Mouse (Mus musculus): ENCODE measurements at regions not wholly inside any gene's neighbourhood (a gene's known extent, or its start where the extent isn't known, plus 50 kb on each side); places are given as distances from the start of the nearest gene placed in this dataset.
A peak's percentile ranks its signal among the peaks of the same experiment; 100 is the strongest.

DNA sequence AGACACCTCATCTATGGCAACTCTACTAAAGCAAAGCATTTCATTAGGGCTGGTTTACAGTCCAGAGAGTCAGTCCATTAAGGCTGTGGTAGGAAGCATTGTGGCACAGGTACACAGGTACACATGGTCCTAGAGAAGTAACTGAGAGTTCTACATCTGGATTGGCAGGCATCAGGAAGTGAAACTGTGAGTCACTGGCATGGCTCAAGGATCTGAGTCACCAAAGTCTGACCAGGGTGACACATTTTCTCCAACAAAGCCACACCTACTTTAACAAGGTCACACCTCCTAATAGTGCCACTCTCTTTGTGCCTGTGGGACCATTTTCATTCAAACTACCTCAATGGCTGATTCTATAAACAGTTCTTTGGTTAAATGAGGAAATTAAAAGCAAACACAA lies 2219.2 kb downstream of the 4930444P10Rik start:
- no peaks in the 10 kb centered on the region for H3K9me3 ChIP-seq (ENCODE audit: control insufficient read depth, low read length)
- no peaks in the 10 kb centered on the region for H3K4me1 ChIP-seq (replicated peaks; ENCODE audit: control insufficient read depth, insufficient read depth)
- no peak overlapping the region for H3K4me3 ChIP-seq (ENCODE audit: low read depth, low read length)
- no peaks in the 10 kb centered on the region for H3K27me3 ChIP-seq (ENCODE audit: control insufficient read depth, insufficient read depth, low read length)
- ATAC-seq (ENCODE audit: low FRiP score, low TSS enrichment) (peak; percentile 95), DNase-seq (ENCODE audit: low spot score) (no peak)
- no peaks in the 10 kb centered on the region for H3K36me3 ChIP-seq (ENCODE audit: control insufficient read depth, insufficient read depth, low read length)
- TF ChIP-seq EP300 (optimal IDR thresholded peaks at IDR 0.05) (no peak), CTCF (IDR thresholded peaks at IDR 0.05; ENCODE audit: low read depth) (no peak)
- no peak overlapping the region for H3K4me2 ChIP-seq (replicated peaks; ENCODE audit: low read depth)
- H3K27ac ChIP-seq (replicated peaks) = no peak overlapping the region
- no peak overlapping the region for H3K9ac ChIP-seq (ENCODE audit: low read length)

DNA sequence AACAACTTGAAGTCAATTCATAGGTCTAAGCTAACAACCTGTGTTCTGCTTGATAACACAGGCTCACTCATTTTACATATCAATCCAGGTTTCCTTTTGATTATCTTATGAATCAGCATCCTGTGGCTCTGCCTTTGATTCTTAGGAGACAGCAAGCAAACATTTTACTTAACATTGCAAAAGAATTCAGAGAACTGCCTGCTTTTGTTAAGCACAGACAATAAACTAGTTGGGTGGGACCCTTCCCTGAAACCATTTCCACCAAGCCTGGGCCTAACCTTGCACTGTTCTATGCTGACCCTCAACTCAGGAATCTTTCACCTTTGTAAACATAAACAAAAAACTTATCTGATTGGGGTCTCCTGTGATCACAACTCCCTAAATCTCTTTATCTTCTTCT lies 2220.6 kb downstream of the 4930444P10Rik start:
- no peak for ATAC-seq (ENCODE audit: low FRiP score, low TSS enrichment)
- H3K4me2 ChIP-seq (replicated peaks; ENCODE audit: low read depth) = no peak overlapping the region
- H3K4me1 ChIP-seq (replicated peaks; ENCODE audit: control insufficient read depth, insufficient read depth) = no peaks in the 10 kb centered on the region
- no peak for TF ChIP-seq EP300 (optimal IDR thresholded peaks at IDR 0.05)
- TF ChIP-seq CTCF (IDR thresholded peaks at IDR 0.05; ENCODE audit: low read depth) = no peak
- no peaks in the 10 kb centered on the region for H3K9me3 ChIP-seq (ENCODE audit: control insufficient read depth, low read length)
- no peak for DNase-seq (ENCODE audit: low spot score)
- H3K9ac ChIP-seq (ENCODE audit: low read length) = no peak overlapping the region
- H3K4me3 ChIP-seq (ENCODE audit: low read depth, low read length) = no peak overlapping the region
- no peaks in the 10 kb centered on the region for H3K27me3 ChIP-seq (ENCODE audit: control insufficient read depth, insufficient read depth, low read length)
- H3K27ac ChIP-seq (replicated peaks) = no peak overlapping the region
- H3K36me3 ChIP-seq (ENCODE audit: control insufficient read depth, insufficient read depth, low read length) = no peaks in the 10 kb centered on the region

DNA sequence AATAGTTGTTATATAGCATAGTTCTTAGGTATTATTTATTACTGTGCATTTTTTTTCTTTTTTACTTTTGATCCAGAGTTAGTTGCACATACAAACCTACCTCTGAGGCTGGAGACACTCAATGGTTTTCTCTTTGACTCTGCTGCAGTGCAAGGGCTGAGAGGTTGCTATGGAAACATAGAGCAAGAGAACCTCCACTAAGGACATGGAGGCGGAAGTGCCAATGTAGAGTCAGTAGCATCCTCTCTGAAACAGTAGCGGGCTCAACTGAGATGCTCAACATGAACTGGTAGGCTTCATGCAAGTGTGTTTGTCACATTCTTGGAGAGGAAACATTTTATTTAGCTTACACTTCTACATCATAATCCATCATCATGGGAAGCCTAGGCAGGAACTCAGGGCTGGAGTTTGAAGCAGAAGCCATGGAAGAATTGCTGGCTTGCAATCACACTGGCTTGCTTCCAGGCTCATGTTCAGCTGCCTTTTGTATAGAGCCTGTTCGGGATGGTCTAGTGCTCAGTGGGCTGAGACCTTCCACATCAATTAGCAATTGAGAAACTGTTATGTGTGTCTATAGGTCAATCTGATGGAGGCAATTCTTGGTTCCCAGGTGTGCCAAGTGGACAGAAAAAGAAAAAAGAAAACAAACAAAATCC lies 2222.4 kb downstream of the 4930444P10Rik start:
- Histone ChIP-seq H3K9ac (ENCODE audit: low read length) (no peak overlapping the region), H3K36me3 (ENCODE audit: control insufficient read depth, insufficient read depth, low read length) (no peaks in the 10 kb centered on the region), H3K4me1 (replicated peaks; ENCODE audit: control insufficient read depth, insufficient read depth) (no peaks in the 10 kb centered on the region), H3K4me3 (ENCODE audit: low read depth, low read length) (no peak overlapping the region), H3K27me3 (ENCODE audit: control insufficient read depth, insufficient read depth, low read length) (no peaks in the 10 kb centered on the region), H3K27ac (replicated peaks) (no peak overlapping the region), H3K9me3 (ENCODE audit: control insufficient read depth, low read length) (no peaks in the 10 kb centered on the region), H3K4me2 (replicated peaks; ENCODE audit: low read depth) (no peak overlapping the region)
- DNase-seq (ENCODE audit: low spot score) = no peak
- ATAC-seq (ENCODE audit: low FRiP score, low TSS enrichment) = no peak
- TF ChIP-seq EP300 (optimal IDR thresholded peaks at IDR 0.05) (no peak), CTCF (IDR thresholded peaks at IDR 0.05; ENCODE audit: low read depth) (no peak)
- 67% methylated on average over 3 of the region's 3 CpGs for WGBS

DNA sequence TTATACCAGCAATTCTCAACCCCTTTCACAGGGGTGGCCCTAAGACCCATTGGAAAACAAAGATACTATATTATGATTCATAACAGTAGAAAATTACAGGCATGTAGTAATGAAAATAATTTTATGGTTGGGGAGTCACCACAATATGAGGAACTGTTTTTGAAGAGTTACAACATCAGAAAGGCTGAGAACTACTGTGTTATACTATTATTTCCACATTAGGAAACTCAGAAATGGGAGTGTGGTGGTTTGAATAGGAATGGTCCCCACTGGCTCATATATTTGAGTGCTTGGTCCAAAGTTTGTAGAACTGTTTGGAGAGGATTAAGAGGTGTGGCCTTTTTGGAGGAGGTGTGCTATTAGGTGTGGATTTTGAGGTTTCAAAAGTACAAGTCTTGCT lies 2227.4 kb downstream of the 4930444P10Rik start:
- Histone ChIP-seq H3K27ac (replicated peaks) (no peak overlapping the region), H3K4me3 (ENCODE audit: low read depth, low read length) (no peak overlapping the region), H3K36me3 (ENCODE audit: control insufficient read depth, insufficient read depth, low read length) (no peaks in the 10 kb centered on the region), H3K27me3 (ENCODE audit: control insufficient read depth, insufficient read depth, low read length) (no peaks in the 10 kb centered on the region), H3K4me1 (replicated peaks; ENCODE audit: control insufficient read depth, insufficient read depth) (no peaks in the 10 kb centered on the region), H3K4me2 (replicated peaks; ENCODE audit: low read depth) (no peak overlapping the region), H3K9ac (ENCODE audit: low read length) (no peak overlapping the region), H3K9me3 (ENCODE audit: control insufficient read depth, low read length) (no peaks in the 10 kb centered on the region)
- TF ChIP-seq EP300 (optimal IDR thresholded peaks at IDR 0.05) = no peak
- ATAC-seq (ENCODE audit: low FRiP score, low TSS enrichment) = no peak
- no peak for DNase-seq (ENCODE audit: low spot score)

DNA sequence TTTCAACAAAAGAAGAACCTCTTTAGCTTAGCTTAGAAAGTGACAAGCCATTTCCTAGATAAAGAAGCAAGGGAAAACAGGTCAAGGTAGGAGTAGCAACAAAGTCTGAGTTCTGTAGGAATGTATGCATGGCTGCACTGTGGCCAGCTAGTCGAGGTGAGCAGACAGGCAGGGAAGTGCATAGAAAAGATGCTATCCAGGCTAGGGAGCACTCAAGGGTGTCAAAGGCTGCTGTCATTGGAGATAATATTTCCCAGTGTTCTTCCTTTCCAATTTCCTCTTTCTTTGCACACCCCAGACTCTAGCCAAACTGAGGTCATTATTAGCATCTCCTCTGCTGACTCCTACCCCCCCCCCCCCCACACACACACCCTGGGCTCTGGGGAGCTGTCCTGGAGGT lies 2229.4 kb downstream of the 4930444P10Rik start:
- Histone ChIP-seq H3K27me3 (ENCODE audit: control insufficient read depth, insufficient read depth, low read length) (no peaks in the 10 kb centered on the region), H3K9me3 (ENCODE audit: control insufficient read depth, low read length) (no peaks in the 10 kb centered on the region), H3K4me1 (replicated peaks; ENCODE audit: control insufficient read depth, insufficient read depth) (no peaks in the 10 kb centered on the region), H3K36me3 (ENCODE audit: control insufficient read depth, insufficient read depth, low read length) (no peaks in the 10 kb centered on the region), H3K4me2 (replicated peaks; ENCODE audit: low read depth) (no peak overlapping the region), H3K27ac (replicated peaks) (no peak overlapping the region), H3K4me3 (ENCODE audit: low read depth, low read length) (no peak overlapping the region), H3K9ac (ENCODE audit: low read length) (no peak overlapping the region)
- ATAC-seq (ENCODE audit: low FRiP score, low TSS enrichment) = no peak
- 56% methylated on average over 1 of the region's 1 CpGs for WGBS
- TF ChIP-seq EP300 (optimal IDR thresholded peaks at IDR 0.05) = no peak
- TF ChIP-seq CTCF (IDR thresholded peaks at IDR 0.05; ENCODE audit: low read depth) = no peak
- no peak for DNase-seq (ENCODE audit: low spot score)

DNA sequence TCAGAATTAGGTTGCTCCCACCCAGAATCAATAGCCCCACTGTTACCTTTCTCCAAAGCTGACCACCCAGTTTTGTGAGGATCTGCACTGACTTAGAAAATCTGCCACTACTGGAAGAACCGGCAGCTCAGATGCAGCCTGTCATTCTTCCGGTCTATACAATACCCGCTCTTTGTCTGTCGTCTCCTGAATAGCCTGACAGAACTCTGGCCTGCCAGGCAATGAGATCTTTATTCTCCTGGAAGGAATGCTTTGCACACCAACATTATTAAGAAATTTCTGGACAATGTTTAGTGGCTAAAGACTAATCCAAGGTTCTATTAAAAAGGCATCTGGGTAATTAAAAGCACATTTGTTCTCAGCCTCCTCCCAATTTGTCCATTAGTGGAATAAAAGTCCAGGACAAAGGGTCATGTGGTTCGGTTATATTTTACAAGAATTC lies 2232.0 kb downstream of the 4930444P10Rik start:
- 54% methylated on average over 5 of the region's 5 CpGs for WGBS

More for the DNA sequence above, 2232.0 kb downstream of the 4930444P10Rik start:
- Histone ChIP-seq H3K9me3 (ENCODE audit: control insufficient read depth, low read length) (no peaks in the 10 kb centered on the region), H3K27me3 (ENCODE audit: control insufficient read depth, insufficient read depth, low read length) (no peaks in the 10 kb centered on the region), H3K27ac (replicated peaks) (no peak overlapping the region), H3K9ac (ENCODE audit: low read length) (no peak overlapping the region), H3K4me2 (replicated peaks; ENCODE audit: low read depth) (no peak overlapping the region), H3K36me3 (ENCODE audit: control insufficient read depth, insufficient read depth, low read length) (no peaks in the 10 kb centered on the region), H3K4me3 (ENCODE audit: low read depth, low read length) (no peak overlapping the region), H3K4me1 (replicated peaks; ENCODE audit: control insufficient read depth, insufficient read depth) (no peaks in the 10 kb centered on the region)
- no peak for DNase-seq (ENCODE audit: low spot score)
- TF ChIP-seq CTCF (IDR thresholded peaks at IDR 0.05; ENCODE audit: low read depth) (no peak), EP300 (optimal IDR thresholded peaks at IDR 0.05) (no peak)
- no peak for ATAC-seq (ENCODE audit: low FRiP score, low TSS enrichment)
